Mouse (Mus musculus) cortical plate, adult 2 months (tissue): ENCODE measurements at regions not wholly inside any gene's neighbourhood (a gene's known extent, or its start where the extent isn't known, plus 50 kb on each side); places are given as distances from the start of the nearest gene placed in this dataset.

Experiments used
- CTCF ChIP-seq: fragments of 200-500 bp; IDR thresholded peaks from 2 replicates; pipeline ENCODE4 v1.5.1; 2011; ENCODE audit warnings: mild to moderate bottlenecking, control low read depth, low read length; ENCODE audit not compliant: insufficient read depth; ENCODE audit errors: extremely low read depth
- POLR2A ChIP-seq: fragments of 200-500 bp; IDR thresholded peaks from 2 replicates; pipeline ENCODE4 v1.6.1; 2011; ENCODE audit warnings: mild to moderate bottlenecking, low read length, control low read depth; ENCODE audit not compliant: insufficient read depth; ENCODE audit errors: extremely low read depth

- TF ChIP-seq CTCF = no peak
- no peak for TF ChIP-seq POLR2A
These were observed 64.5 kb upstream of the Adcy1 start for GRCm38 (mm10) chr11:6998810-6999209.
